Mouse (Mus musculus) hindbrain, embryonic 11.5 days (tissue): ENCODE measurements around the gene Agap3. TPM values are rescaled to one million over a fixed set of nuclear protein-coding genes. Genes with fewer than 3 reads are reported as not detected.

Experiments
- ATAC-seq: fragments of 200-750 bp; cut with Nextera tagmentation; 2 replicates; pipeline ENCODE4 v1.8.0; 2017; ENCODE audit warnings: mild to moderate bottlenecking, moderate TSS enrichment, moderate library complexity; ENCODE audit not compliant: low FRiP score
- DNase-seq: peaks from one replicate; pipeline ENCODE4 v3.0.0-alpha.2; 2015; ENCODE audit warnings: low spot score
- H3K27ac ChIP-seq: fragments of 300-500 bp; sonication (generic); 2 replicates; pipeline ENCODE4 v1.5.1; 2014; ENCODE audit warnings: mild to moderate bottlenecking, low read depth, low read length
- H3K27me3 ChIP-seq: fragments of 300-500 bp; sonication (generic); 2 replicates; pipeline ENCODE4 v1.6.1; 2014; ENCODE audit warnings: mild to moderate bottlenecking, low read length, moderate library complexity, mixed read lengths; ENCODE audit not compliant: control insufficient read depth, insufficient read depth
- H3K36me3 ChIP-seq: fragments of 300-500 bp; sonication (generic); 2 replicates; pipeline ENCODE4 v1.6.1; 2014; ENCODE audit warnings: mild to moderate bottlenecking, low read length, moderate library complexity, mixed read lengths; ENCODE audit not compliant: control insufficient read depth, insufficient read depth
- H3K4me1 ChIP-seq: fragments of 300-500 bp; sonication (generic); replicated peaks from 2 replicates; pipeline ENCODE4 v1.6.1; 2014; ENCODE audit warnings: low read length, mixed read lengths; ENCODE audit not compliant: control insufficient read depth, insufficient read depth
- H3K4me2 ChIP-seq: fragments of 300-500 bp; sonication (generic); replicated peaks from 2 replicates; pipeline ENCODE4 v1.6.1; 2014; ENCODE audit warnings: mild to moderate bottlenecking, low read depth, low read length
- H3K4me3 ChIP-seq: fragments of 300-500 bp; sonication (generic); 2 replicates; pipeline ENCODE4 v1.5.1; 2014; ENCODE audit warnings: low read depth, low read length
- H3K9ac ChIP-seq: fragments of 300-500 bp; sonication (generic); 2 replicates; pipeline ENCODE4 v1.6.1; 2014; ENCODE audit warnings: low read depth, low read length
- H3K9me3 ChIP-seq: fragments of 300-500 bp; sonication (generic); 2 replicates; pipeline ENCODE4 v1.6.1; 2016; ENCODE audit warnings: low read length; ENCODE audit not compliant: control insufficient read depth
- WGBS: fragments of 180-500 bp; shearing (Covaris S2); extraction: QIAGEN DNeasy Blood & Tissue Kit; methylation state at CpG from one replicate; pipeline ENCODE4 v1.1.7; 2014; 5-methylcytosine and 5-hydroxymethylcytosine counted together
- polyA plus RNA-seq: library from polyadenylated mRNA; unstranded; fragments of >200 nt; fragmentation: Nextera tagmentation; extraction: Ambion mirVana; gene quantifications from 2 replicates; pipeline ENCODE4 v1.2.1, GENCODE M21; 2014

Gene Agap3
- polyA plus RNA-seq, 1 experiment from 2014 or later = 38.8 TPM

GRCm38 (mm10) chr5:24486738-24487137 lies 34.8 kb downstream of the Agap3 start:
- Histone ChIP-seq H3K27ac (no peak overlapping the region), H3K27me3 (no peaks in the 10 kb centered on the region; the same call in 1 of the 2 replicates), H3K9me3 (no peaks in the 10 kb centered on the region), H3K9ac (no peak overlapping the region), H3K4me1 (peaks cover 21% of the 10 kb centered on the region), H3K4me2 (no peak overlapping the region), H3K36me3 (peaks cover 7% of the 10 kb centered on the region), H3K4me3 (no peak overlapping the region)
- WGBS = 94% methylated on average over 5 of the region's 5 CpGs
- ATAC-seq (no peak), DNase-seq (no peak)

GRCm38 (mm10) chr5:24490413-24490920 lies 38.5 kb downstream of the Agap3 start:
- ATAC-seq = no peak
- no peak overlapping the region for H3K27ac ChIP-seq
- H3K27me3 ChIP-seq = no peaks in the 10 kb centered on the region; the same call in 1 of the 2 replicates
- no peak for DNase-seq
- WGBS = 85% methylated on average over 14 of the region's 14 CpGs
- H3K4me1 ChIP-seq = peaks cover 5% of the 10 kb centered on the region; the same call in 1 of the 2 replicates
- no peak overlapping the region for H3K4me3 ChIP-seq
- H3K36me3 ChIP-seq = peaks cover 18% of the 10 kb centered on the region
- H3K9ac ChIP-seq = no peak overlapping the region
- no peak overlapping the region for H3K4me2 ChIP-seq
- H3K9me3 ChIP-seq = no peaks in the 10 kb centered on the region

GRCm38 (mm10) chr5:24492546-24493285 lies 40.7 kb downstream of the Agap3 start:
- no peaks in the 10 kb centered on the region for H3K9me3 ChIP-seq
- no peak overlapping the region for H3K4me3 ChIP-seq
- H3K4me1 ChIP-seq = peaks cover 6% of the 10 kb centered on the region
- H3K27ac ChIP-seq = no peak overlapping the region
- H3K27me3 ChIP-seq = no peaks in the 10 kb centered on the region
- H3K4me2 ChIP-seq = no peak overlapping the region
- H3K36me3 ChIP-seq = peaks cover 20% of the 10 kb centered on the region
- WGBS = 89% methylated on average over 16 of the region's 16 CpGs
- no peak overlapping the region for H3K9ac ChIP-seq
- DNase-seq = no peak
- ATAC-seq = no peak

GRCm38 (mm10) chr5:24495019-24495418 lies 43.0 kb downstream of the Agap3 start:
- Histone ChIP-seq H3K9me3 (no peaks in the 10 kb centered on the region), H3K4me3 (no peak overlapping the region), H3K27me3 (no peaks in the 10 kb centered on the region), H3K9ac (no peak overlapping the region), H3K36me3 (peaks cover 16% of the 10 kb centered on the region), H3K4me1 (peaks cover 11% of the 10 kb centered on the region), H3K27ac (no peak overlapping the region), H3K4me2 (no peak overlapping the region)
- no peak for DNase-seq
- 87% methylated on average over 15 of the region's 15 CpGs for WGBS
- no peak for ATAC-seq

- H3K36me3 ChIP-seq = peaks cover 20% of the 10 kb centered on the region
- 46% methylated on average over 6 of the region's 6 CpGs for WGBS
- no peaks in the 10 kb centered on the region for H3K9me3 ChIP-seq
- H3K4me3 ChIP-seq = no peak overlapping the region
- H3K9ac ChIP-seq = no peak overlapping the region
- no peaks in the 10 kb centered on the region for H3K27me3 ChIP-seq
- ATAC-seq (no peak), DNase-seq (no peak)
- no peak overlapping the region for H3K4me2 ChIP-seq
- 0 out of 2 replicates have a peak overlapping the region, but pooled peaks have one; percentile 24 for H3K27ac ChIP-seq
- peaks cover 11% of the 10 kb centered on the region for H3K4me1 ChIP-seq
Measured at GRCm38 (mm10) chr5:24496756-24497155, 44.8 kb downstream of the Agap3 start.

GRCm38 (mm10) chr5:24497526-24497925 lies 45.5 kb downstream of the Agap3 start:
- peaks cover 11% of the 10 kb centered on the region for H3K4me1 ChIP-seq
- H3K27me3 ChIP-seq = no peaks in the 10 kb centered on the region
- ATAC-seq (no peak), DNase-seq (no peak)
- WGBS = 73% methylated on average over 12 of the region's 12 CpGs
- no peak overlapping the region for H3K4me2 ChIP-seq
- no peaks in the 10 kb centered on the region for H3K9me3 ChIP-seq
- H3K9ac ChIP-seq = no peak overlapping the region
- H3K4me3 ChIP-seq = no peak overlapping the region
- no peak overlapping the region for H3K27ac ChIP-seq
- H3K36me3 ChIP-seq = peaks cover 17% of the 10 kb centered on the region

- ATAC-seq (peak; percentile 36; the same call in 1 of the 2 replicates), DNase-seq (peak; percentile 56)
- Histone ChIP-seq H3K36me3 (0 out of 2 replicates have a peak, but pooled peaks cover 9% of the 10 kb centered on the region), H3K4me3 (no peak overlapping the region), H3K9ac (no peak overlapping the region), H3K9me3 (no peaks in the 10 kb centered on the region), H3K4me1 (peaks cover 11% of the 10 kb centered on the region), H3K27ac (no peak overlapping the region), H3K4me2 (no peak overlapping the region), H3K27me3 (no peaks in the 10 kb centered on the region)
- 49% methylated on average over 10 of the region's 10 CpGs for WGBS
Measured at GRCm38 (mm10) chr5:24499113-24499512, 47.1 kb downstream of the Agap3 start.

GRCm38 (mm10) chr5:24500851-24501250 lies 48.9 kb downstream of the Agap3 start:
- H3K9me3 ChIP-seq = no peaks in the 10 kb centered on the region
- no peak overlapping the region for H3K4me3 ChIP-seq
- peaks cover 11% of the 10 kb centered on the region for H3K4me1 ChIP-seq
- H3K27me3 ChIP-seq = no peaks in the 10 kb centered on the region; the same call in 1 of the 2 replicates
- H3K36me3 ChIP-seq = 0 out of 2 replicates have a peak, but pooled peaks cover 9% of the 10 kb centered on the region
- no peak overlapping the region for H3K4me2 ChIP-seq
- no peak for ATAC-seq
- WGBS = 90% methylated on average over 11 of the region's 11 CpGs
- no peak for DNase-seq
- H3K27ac ChIP-seq = peak overlapping the region; percentile 45; the same call in 1 of the 2 replicates
- no peak overlapping the region for H3K9ac ChIP-seq

- WGBS = 77% methylated on average over 4 of the region's 4 CpGs
- no peak for DNase-seq
- ATAC-seq = no peak
- Histone ChIP-seq H3K9me3 (no peaks in the 10 kb centered on the region), H3K27me3 (no peaks in the 10 kb centered on the region; the same call in 1 of the 2 replicates), H3K36me3 (0 out of 2 replicates have a peak, but pooled peaks cover 6% of the 10 kb centered on the region), H3K4me3 (no peak overlapping the region), H3K4me2 (no peak overlapping the region), H3K9ac (no peak overlapping the region), H3K27ac (no peak overlapping the region), H3K4me1 (0 out of 2 replicates have a peak, but pooled peaks cover 6% of the 10 kb centered on the region)
Measured at GRCm38 (mm10) chr5:24502786-24503185, 50.8 kb downstream of the Agap3 start.
